Mouse (Mus musculus) megakaryocyte, embryonic 14.5 days (primary cell): Measurements from ENCODE around the gene Vps13d.

Experiments
- FLI1 ChIP-seq: IDR thresholded peaks from 2 replicates; pipeline ENCODE4 v1.6.1; 2012; ENCODE audit warnings: low read length, inconsistent platforms, mixed read lengths
- GATA1 ChIP-seq: IDR thresholded peaks from 3 replicates; pipeline ENCODE4 v1.6.1; 2012; ENCODE audit warnings: mixed read lengths, low read length, inconsistent platforms, borderline replicate concordance

DNA sequence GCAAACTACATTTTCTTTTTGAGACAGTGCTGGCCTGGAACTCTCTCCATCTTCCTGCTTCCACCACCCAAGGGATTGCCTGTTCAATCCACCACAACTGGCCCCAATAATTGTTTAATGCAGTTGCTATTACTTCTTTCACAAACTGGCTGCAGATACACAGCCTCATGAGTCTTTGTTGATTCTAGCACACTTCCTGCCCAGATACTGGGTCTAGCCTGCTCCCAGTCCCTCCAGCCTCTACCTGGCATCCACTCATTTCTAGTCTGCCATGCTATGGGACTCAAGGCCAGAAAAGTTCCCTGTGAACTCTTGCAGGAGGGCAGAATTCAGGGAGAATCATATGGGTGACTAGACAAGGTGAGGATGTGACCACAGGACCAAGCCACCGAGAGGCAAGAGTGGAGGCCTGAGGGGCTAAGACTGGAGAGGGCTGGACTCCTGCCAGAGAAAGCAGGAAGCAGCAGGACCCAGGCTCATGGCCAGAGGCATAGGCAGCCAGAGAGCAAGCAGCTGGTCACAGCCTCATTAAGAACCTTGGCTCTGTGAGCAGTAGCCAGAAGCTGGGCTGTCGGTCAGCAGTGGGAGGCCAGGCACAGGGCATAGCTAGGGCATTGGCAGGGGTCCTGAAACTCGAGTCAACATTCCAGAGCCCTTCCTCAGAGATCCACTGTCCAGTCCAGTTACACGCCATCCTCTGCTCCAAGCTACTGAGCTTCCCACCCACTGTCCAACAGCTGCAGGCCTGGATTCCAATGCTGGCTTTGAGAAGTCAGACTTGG is 44.4 kb upstream of the Vps13d start:
- TF ChIP-seq GATA1 (no peak), FLI1 (no peak)
